Mouse (Mus musculus): Measurements from ENCODE around the gene Cipc.

DNA sequence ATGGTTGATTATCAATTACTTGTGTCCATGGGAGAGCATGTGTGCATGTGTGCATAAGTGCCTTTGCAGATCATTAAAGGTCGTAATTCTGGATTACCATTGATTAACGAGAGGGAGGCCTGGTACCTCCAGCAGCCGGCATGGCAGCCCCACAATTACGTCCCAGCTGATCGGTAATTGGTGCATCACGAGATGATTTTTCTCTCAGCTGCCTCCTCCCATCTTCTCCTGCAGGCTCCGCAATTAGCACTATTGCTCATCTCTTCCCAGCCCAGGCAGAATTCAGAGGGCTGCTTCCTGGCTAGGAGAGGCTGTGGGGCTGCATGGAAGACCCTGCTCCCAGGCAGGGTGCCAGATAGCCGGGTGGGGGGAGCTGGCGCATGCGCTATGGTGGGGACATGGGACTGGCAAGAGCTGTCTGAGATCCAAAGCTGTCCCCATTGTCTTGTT, 35.3 kb upstream of the Cipc start:
- TF ChIP-seq CTCF (IDR thresholded peaks at IDR 0.05; ENCODE audit: insufficient read depth, low read depth, low read length) (no peak), POLR2A (IDR thresholded peaks at IDR 0.05; ENCODE audit: insufficient read depth, low read depth, low read length) (no peak)

All from olfactory bulb, adult 2 months (tissue).